Mouse (Mus musculus): ENCODE results near the gene Pink1. TPM values are rescaled to one million over a fixed set of nuclear protein-coding genes. Genes with fewer than 3 reads are reported as not detected.
"Not testable (repeated sequence)": the region's sequence is repeated elsewhere in the genome, so short reads cannot be mapped to it uniquely, and the experiment has no call there.

Gene Pink1
- polyA plus RNA-seq, 1 experiment from 2014 or later: 15.6 TPM

DNA sequence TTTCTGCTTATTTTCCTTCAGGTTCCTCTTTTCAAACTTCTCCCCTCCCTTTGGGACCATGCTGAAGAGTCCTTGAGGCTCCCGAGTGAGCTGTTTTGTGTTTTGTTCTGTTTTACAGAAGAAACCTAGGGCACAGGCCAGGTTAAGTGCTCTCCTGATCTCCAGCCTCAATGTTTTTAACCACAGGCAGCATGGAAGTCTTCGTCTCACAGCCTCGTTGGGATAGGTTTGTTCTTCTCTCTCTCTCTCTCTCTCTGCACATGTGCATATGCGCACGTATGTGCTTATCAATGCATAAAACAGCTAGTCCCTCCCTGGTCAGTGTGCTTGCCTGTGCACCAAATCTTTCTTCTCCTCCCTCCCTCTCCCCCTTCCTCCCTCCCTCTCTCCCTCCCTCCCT lies 10.8 kb upstream of the Pink1 start:
- no peaks in the 10 kb centered on the region for H3K36me3 ChIP-seq (ENCODE audit: control insufficient read depth, insufficient read depth, low read length)
- no peaks in the 10 kb centered on the region; the same call in none of the 2 replicates for H3K27me3 ChIP-seq (replicated peaks; ENCODE audit: control insufficient read depth, insufficient read depth, low read length)
- no peak overlapping the region for H3K4me2 ChIP-seq
- WGBS: 64% methylated on average over 5 of the region's 5 CpGs
- no peak overlapping the region for H3K4me3 ChIP-seq (ENCODE audit: low read depth, low read length)
- DNase-seq (ENCODE audit: low spot score) (no peak), ATAC-seq (replicated peaks; ENCODE audit: low FRiP score) (no peak)
- H3K27ac ChIP-seq (ENCODE audit: low read depth, low read length): no peak overlapping the region
- no peak overlapping the region for H3K9ac ChIP-seq (ENCODE audit: low read depth, low read length)
- H3K9me3 ChIP-seq (ENCODE audit: control insufficient read depth, low read length): no peaks in the 10 kb centered on the region
- no peaks in the 10 kb centered on the region; the same call in 1 of the 2 replicates for H3K4me1 ChIP-seq (replicated peaks; ENCODE audit: control insufficient read depth, insufficient read depth, low read length)

DNA sequence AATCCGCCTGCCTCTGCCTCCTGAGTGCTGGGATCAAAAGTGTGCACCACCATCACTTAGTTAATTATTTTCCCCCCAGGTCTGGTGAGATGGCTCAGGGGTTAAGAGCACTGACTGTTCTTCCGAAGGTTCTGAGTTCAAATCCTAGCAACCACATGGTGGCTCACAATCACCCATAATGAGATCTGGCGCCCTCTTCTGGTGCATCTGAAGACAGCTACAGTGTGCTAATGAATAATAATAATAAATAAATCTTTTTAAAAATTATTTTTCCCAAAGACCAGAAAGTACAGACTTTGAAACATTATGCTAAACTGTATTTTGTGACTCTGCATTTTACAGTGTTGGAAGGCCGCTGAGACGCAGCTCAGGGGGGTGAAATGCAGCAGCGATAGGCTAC lies 9.5 kb upstream of the Pink1 start:
- WGBS: 77% methylated on average over 6 of the region's 6 CpGs
- no peak for DNase-seq (ENCODE audit: low spot score)
- ATAC-seq (replicated peaks; ENCODE audit: low FRiP score): no peak
- Histone ChIP-seq H3K4me2 (no peak overlapping the region), H3K4me1 (replicated peaks; ENCODE audit: control insufficient read depth, insufficient read depth, low read length) (no peaks in the 10 kb centered on the region; the same call in 1 of the 2 replicates), H3K9ac (ENCODE audit: low read depth, low read length) (no peak overlapping the region), H3K4me3 (ENCODE audit: low read depth, low read length) (no peak overlapping the region), H3K27ac (ENCODE audit: low read depth, low read length) (no peak overlapping the region), H3K27me3 (replicated peaks; ENCODE audit: control insufficient read depth, insufficient read depth, low read length) (peaks cover 4% of the 10 kb centered on the region), H3K9me3 (ENCODE audit: control insufficient read depth, low read length) (no peaks in the 10 kb centered on the region), H3K36me3 (ENCODE audit: control insufficient read depth, insufficient read depth, low read length) (no peaks in the 10 kb centered on the region)

DNA sequence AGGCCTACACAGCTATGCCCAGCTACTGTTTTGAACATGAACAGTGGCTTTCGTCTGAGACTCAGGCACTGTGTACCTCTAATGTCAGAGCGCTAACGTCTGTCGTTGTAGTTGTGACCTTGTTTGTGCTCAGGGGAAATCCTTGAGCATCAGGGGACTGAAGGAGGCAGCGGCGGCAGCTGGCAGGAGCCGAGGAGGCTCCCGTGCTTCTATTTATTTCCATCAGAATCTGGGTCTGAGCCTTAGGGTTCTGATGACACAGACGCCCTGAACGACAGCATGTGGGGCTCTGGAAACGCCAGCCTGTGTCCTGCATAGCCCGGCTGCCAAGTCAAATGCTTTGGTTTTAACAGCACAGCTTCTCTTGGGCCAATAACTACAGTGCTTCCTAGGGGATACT lies 8.9 kb upstream of the Pink1 start:
- Histone ChIP-seq H3K36me3 (ENCODE audit: control insufficient read depth, insufficient read depth, low read length) (no peaks in the 10 kb centered on the region), H3K9ac (ENCODE audit: low read depth, low read length) (no peak overlapping the region), H3K27me3 (replicated peaks; ENCODE audit: control insufficient read depth, insufficient read depth, low read length) (peaks cover 7% of the 10 kb centered on the region), H3K4me3 (ENCODE audit: low read depth, low read length) (no peak overlapping the region), H3K27ac (ENCODE audit: low read depth, low read length) (no peak overlapping the region), H3K9me3 (ENCODE audit: control insufficient read depth, low read length) (no peaks in the 10 kb centered on the region), H3K4me1 (replicated peaks; ENCODE audit: control insufficient read depth, insufficient read depth, low read length) (no peaks in the 10 kb centered on the region; the same call in 1 of the 2 replicates), H3K4me2 (no peak overlapping the region)
- no peak for DNase-seq (ENCODE audit: low spot score)
- WGBS: 81% methylated on average over 12 of the region's 12 CpGs
- ATAC-seq (replicated peaks; ENCODE audit: low FRiP score): no peak

GRCm38 (mm10) chr4:138333135-138333534 lies 7.0 kb upstream of the Pink1 start:
- DNase-seq (ENCODE audit: low spot score) (no peak), ATAC-seq (replicated peaks; ENCODE audit: low FRiP score) (no peak)
- Histone ChIP-seq H3K9me3 (ENCODE audit: control insufficient read depth, low read length) (no peaks in the 10 kb centered on the region), H3K9ac (ENCODE audit: low read depth, low read length) (no peak overlapping the region), H3K4me3 (ENCODE audit: low read depth, low read length) (no peak overlapping the region), H3K36me3 (ENCODE audit: control insufficient read depth, insufficient read depth, low read length) (no peaks in the 10 kb centered on the region), H3K4me1 (replicated peaks; ENCODE audit: control insufficient read depth, insufficient read depth, low read length) (no peaks in the 10 kb centered on the region), H3K27ac (ENCODE audit: low read depth, low read length) (no peak overlapping the region), H3K27me3 (replicated peaks; ENCODE audit: control insufficient read depth, insufficient read depth, low read length) (peaks cover 7% of the 10 kb centered on the region), H3K4me2 (no peak overlapping the region)
- WGBS: 75% methylated on average over 4 of the region's 4 CpGs

DNA sequence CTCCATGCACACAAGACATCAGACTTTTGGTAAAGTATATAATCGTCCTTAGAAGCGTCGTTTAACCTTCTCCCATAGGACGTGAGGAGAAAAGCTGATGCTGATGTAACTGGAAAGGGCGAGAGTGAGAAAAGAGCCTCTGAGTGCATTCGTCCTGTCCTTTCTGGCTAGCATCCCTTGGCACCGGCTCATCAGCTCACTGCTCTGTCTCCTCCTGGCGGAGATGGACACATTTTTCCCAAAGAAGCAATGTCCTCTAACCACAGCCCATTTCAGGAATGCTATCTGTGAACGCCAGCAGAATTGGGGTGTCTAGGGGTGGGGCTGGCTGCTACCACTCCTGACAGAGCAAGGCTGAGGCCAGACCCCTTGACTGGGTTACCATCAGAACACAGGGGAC lies 5.5 kb upstream of the Pink1 start:
- 73% methylated on average over 9 of the region's 9 CpGs for WGBS

DNA sequence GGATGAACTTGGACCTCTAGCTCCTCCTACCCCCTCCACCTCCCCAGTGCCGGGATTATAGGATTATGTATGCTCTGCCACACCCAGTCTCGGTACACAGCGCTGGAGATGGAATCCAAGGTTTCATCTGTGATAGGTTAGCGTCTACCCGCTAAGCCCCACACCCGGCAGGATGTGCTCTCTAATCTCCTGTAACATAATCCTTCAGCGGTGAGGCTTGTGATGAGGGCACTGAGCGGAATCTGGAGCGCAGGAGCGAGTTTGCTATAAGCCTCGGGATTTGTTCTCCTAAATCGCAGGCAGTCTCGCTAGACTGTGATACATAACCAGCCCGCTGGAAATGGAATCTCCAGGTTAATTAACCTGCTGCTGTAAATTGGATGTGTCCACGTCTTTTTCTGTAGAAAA lies 4.2 kb upstream of the Pink1 start:
- H3K27me3 ChIP-seq (replicated peaks; ENCODE audit: control insufficient read depth, insufficient read depth, low read length): peaks cover 7% of the 10 kb centered on the region
- ATAC-seq (replicated peaks; ENCODE audit: low FRiP score) (no peak), DNase-seq (ENCODE audit: low spot score) (no peak)
- no peak overlapping the region for H3K9ac ChIP-seq (ENCODE audit: low read depth, low read length)
- WGBS: 25% methylated on average over 15 of the region's 15 CpGs
- H3K4me1 ChIP-seq (replicated peaks; ENCODE audit: control insufficient read depth, insufficient read depth, low read length): peaks cover 7% of the 10 kb centered on the region
- H3K4me2 ChIP-seq: no peak overlapping the region
- H3K36me3 ChIP-seq (ENCODE audit: control insufficient read depth, insufficient read depth, low read length): no peaks in the 10 kb centered on the region
- no peaks in the 10 kb centered on the region for H3K9me3 ChIP-seq (ENCODE audit: control insufficient read depth, low read length)
- H3K4me3 ChIP-seq (ENCODE audit: low read depth, low read length): no peak overlapping the region
- no peak overlapping the region for H3K27ac ChIP-seq (ENCODE audit: low read depth, low read length)

More for the DNA sequence above, 5.5 kb upstream of the Pink1 start:
- Histone ChIP-seq H3K27me3 (replicated peaks; ENCODE audit: control insufficient read depth, insufficient read depth, low read length) (peaks cover 7% of the 10 kb centered on the region), H3K9ac (ENCODE audit: low read depth, low read length) (no peak overlapping the region), H3K27ac (ENCODE audit: low read depth, low read length) (no peak overlapping the region), H3K4me2 (no peak overlapping the region), H3K36me3 (ENCODE audit: control insufficient read depth, insufficient read depth, low read length) (no peaks in the 10 kb centered on the region), H3K4me1 (replicated peaks; ENCODE audit: control insufficient read depth, insufficient read depth, low read length) (peaks cover 2% of the 10 kb centered on the region), H3K4me3 (ENCODE audit: low read depth, low read length) (no peak overlapping the region), H3K9me3 (ENCODE audit: control insufficient read depth, low read length) (no peaks in the 10 kb centered on the region)
- ATAC-seq (replicated peaks; ENCODE audit: low FRiP score) (no peak), DNase-seq (ENCODE audit: low spot score) (no peak)

DNA sequence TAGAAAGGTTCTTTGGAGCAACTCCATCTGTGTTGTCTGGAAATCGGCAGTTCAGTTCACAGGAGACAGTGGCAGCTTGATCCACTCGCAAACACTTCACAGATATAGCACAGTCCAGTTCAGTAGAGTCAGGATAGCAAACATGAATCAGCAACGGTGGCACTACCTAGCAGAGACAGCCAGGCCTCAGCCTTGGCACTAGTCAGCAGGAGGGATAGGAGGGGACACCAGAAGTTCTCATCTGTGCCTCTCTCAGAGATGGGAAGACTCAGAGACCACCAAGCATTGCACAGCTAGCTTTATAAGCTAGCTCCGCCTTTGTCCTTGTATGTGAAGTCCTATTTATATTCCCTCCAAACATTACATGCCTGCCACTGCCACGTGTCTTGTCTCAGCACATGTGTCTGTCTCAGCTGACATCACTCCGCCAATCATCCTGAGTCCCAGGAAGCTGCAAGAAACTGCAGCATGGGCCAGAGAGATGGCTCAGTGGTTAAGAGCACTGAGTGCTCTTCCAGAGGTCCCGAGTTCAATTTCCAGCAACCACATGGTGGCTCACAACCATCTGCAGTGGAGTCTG lies 1.9 kb upstream of the Pink1 start:
- Histone ChIP-seq H3K9ac (ENCODE audit: low read depth, low read length) (0 out of 2 replicates have a peak overlapping the region, but pooled peaks have one; percentile 30), H3K4me3 (ENCODE audit: low read depth, low read length) (peak overlapping the region; percentile 36), H3K4me1 (replicated peaks; ENCODE audit: control insufficient read depth, insufficient read depth, low read length) (peaks cover 9% of the 10 kb centered on the region), H3K4me2 (peak overlapping the region; percentile 56), H3K27ac (ENCODE audit: low read depth, low read length) (no peak overlapping the region; the same call in 1 of the 2 replicates), H3K36me3 (ENCODE audit: control insufficient read depth, insufficient read depth, low read length) (no peaks in the 10 kb centered on the region), H3K27me3 (replicated peaks; ENCODE audit: control insufficient read depth, insufficient read depth, low read length) (peaks cover 7% of the 10 kb centered on the region; the same call in 1 of the 2 replicates), H3K9me3 (ENCODE audit: control insufficient read depth, low read length) (no peaks in the 10 kb centered on the region)
- WGBS: 76% methylated on average over 7 of the region's 7 CpGs
- ATAC-seq (replicated peaks; ENCODE audit: low FRiP score): no peak
- DNase-seq (ENCODE audit: low spot score): no peak

- H3K36me3 ChIP-seq (ENCODE audit: control insufficient read depth, insufficient read depth, low read length); H3K27ac ChIP-seq (ENCODE audit: low read depth, low read length); H3K9ac ChIP-seq (ENCODE audit: low read depth, low read length); H3K9me3 ChIP-seq (ENCODE audit: control insufficient read depth, low read length); H3K4me1 ChIP-seq (replicated peaks; ENCODE audit: control insufficient read depth, insufficient read depth, low read length); H3K4me2 ChIP-seq; H3K4me3 ChIP-seq (ENCODE audit: low read depth, low read length); ATAC-seq (replicated peaks; ENCODE audit: low FRiP score); DNase-seq (ENCODE audit: low spot score); H3K27me3 ChIP-seq (replicated peaks; ENCODE audit: control insufficient read depth, insufficient read depth, low read length): not testable (repeated sequence)
- WGBS: 65% methylated on average over 8 of the region's 12 CpGs
These were observed 1.0 kb upstream of the Pink1 start for GRCm38 (mm10) chr4:138327155-138327554.

DNA sequence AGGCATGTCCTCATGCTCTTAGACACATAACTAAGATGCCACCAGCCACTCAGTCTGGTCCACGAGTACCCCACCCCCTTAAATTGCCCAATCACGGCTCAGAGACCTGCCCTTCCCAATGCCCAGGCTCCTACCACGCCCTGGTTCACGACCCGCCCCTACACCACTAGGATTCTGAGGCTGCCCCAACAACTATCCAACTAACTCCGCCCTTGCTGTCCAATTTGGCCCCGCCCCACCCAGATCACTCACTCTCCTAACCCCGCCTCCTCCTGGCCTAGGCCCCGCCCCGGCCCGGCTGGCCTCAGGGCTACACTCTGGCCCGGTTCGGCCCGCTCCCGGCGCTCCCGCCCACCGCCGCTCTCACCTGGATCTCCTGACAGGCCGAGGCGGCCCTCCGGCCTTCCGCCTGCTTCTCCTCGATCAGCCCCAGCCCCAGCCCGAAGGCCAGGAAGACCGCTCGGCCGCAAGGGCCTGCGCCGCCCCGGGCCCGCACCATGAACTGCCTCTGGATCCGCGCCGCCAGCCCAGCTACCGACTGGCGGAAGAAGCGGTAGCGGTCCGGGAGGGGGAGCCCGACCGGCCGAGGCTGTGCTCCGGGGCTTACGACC lies 536 bp downstream of the Pink1 start:
- H3K36me3 ChIP-seq (ENCODE audit: control insufficient read depth, insufficient read depth, low read length): no peaks in the 10 kb centered on the region
- H3K4me3 ChIP-seq (ENCODE audit: low read depth, low read length): peak overlapping the region; percentile 82
- H3K9me3 ChIP-seq (ENCODE audit: control insufficient read depth, low read length): no peaks in the 10 kb centered on the region
- peaks cover 3% of the 10 kb centered on the region; the same call in 1 of the 2 replicates for H3K27me3 ChIP-seq (replicated peaks; ENCODE audit: control insufficient read depth, insufficient read depth, low read length)
- H3K9ac ChIP-seq (ENCODE audit: low read depth, low read length): peak overlapping the region; percentile 90
- H3K4me2 ChIP-seq: peak overlapping the region; percentile 66
- H3K27ac ChIP-seq (ENCODE audit: low read depth, low read length): peak overlapping the region; percentile 85
- ATAC-seq (replicated peaks; ENCODE audit: low FRiP score) (peak; percentile 94), DNase-seq (ENCODE audit: low spot score) (peak; percentile 94)
- WGBS: under 1% methylated on average over 34 of the region's 45 CpGs
- H3K4me1 ChIP-seq (replicated peaks; ENCODE audit: control insufficient read depth, insufficient read depth, low read length): peaks cover 12% of the 10 kb centered on the region
